Mouse (Mus musculus) heart, adult 2 months (tissue): Measurements from ENCODE around the gene Gtf2h3. TPM values are rescaled to one million over a fixed set of nuclear protein-coding genes. Genes with fewer than 3 reads are reported as not detected.
"Not testable (repeated sequence)": the region's sequence is repeated elsewhere in the genome, so short reads cannot be mapped to it uniquely, and the experiment has no call there.

Experiments
- DNase-seq, 2 experiments: peaks; one replicate each; pipeline ENCODE4 v3.0.0; 2021
- H3K27ac ChIP-seq: fragments of 200-600 bp; 2 replicates; pipeline ENCODE4 v1.8.1; 2022
- H3K27me3 ChIP-seq: fragments of 200-500 bp; 2 replicates; pipeline ENCODE4 v1.6.1; 2012; ENCODE audit warnings: mild to moderate bottlenecking, low read length, inconsistent platforms, mixed read lengths; ENCODE audit not compliant: control insufficient read depth, insufficient read depth
- H3K36me3 ChIP-seq: fragments of 200-500 bp; 2 replicates; pipeline ENCODE4 v1.6.1; 2012; ENCODE audit warnings: low read length, inconsistent platforms; ENCODE audit not compliant: control insufficient read depth, insufficient read depth
- H3K4me1 ChIP-seq: fragments of 200-500 bp; 2 replicates; pipeline ENCODE4 v1.6.1; 2011; ENCODE audit warnings: low read length; ENCODE audit not compliant: control insufficient read depth, insufficient read depth
- H3K4me3 ChIP-seq: fragments of 200-600 bp; 2 replicates; pipeline ENCODE4 v1.8.1; 2022
- H3K79me2 ChIP-seq: fragments of 200-500 bp; replicated peaks from 2 replicates; pipeline ENCODE4 v1.6.1; 2012; ENCODE audit warnings: mild to moderate bottlenecking, inconsistent platforms, low read length, moderate library complexity, mixed read lengths; ENCODE audit not compliant: control insufficient read depth, insufficient read depth
- H3K9ac ChIP-seq: fragments of 200-500 bp; 2 replicates; pipeline ENCODE4 v1.6.1; 2012; ENCODE audit warnings: low read depth, mild to moderate bottlenecking, control low read depth, inconsistent platforms, low read length, mixed read lengths
- CTCF ChIP-seq: fragments of 200-600 bp; IDR thresholded peaks from 2 replicates; pipeline ENCODE4 v1.8.1; 2022; ENCODE audit warnings: antibody characterized with exemption, mild to moderate bottlenecking, moderate library complexity
- EP300 ChIP-seq: fragments of 200-500 bp; IDR thresholded peaks from 2 replicates; pipeline ENCODE4 v1.6.1; 2011; ENCODE audit warnings: low read depth, low read length, control low read depth; ENCODE audit not compliant: insufficient read depth
- POLR2A ChIP-seq: fragments of 200-500 bp; IDR thresholded peaks from 2 replicates; pipeline ENCODE4 v1.6.1; 2011; ENCODE audit warnings: mild to moderate bottlenecking, low read depth, low read length, control low read depth; ENCODE audit not compliant: insufficient read depth
- WGBS: fragments of 180-500 bp; shearing (Covaris S2); methylation state at CpG from one replicate; pipeline ENCODE4 v1.1.7; 2018; 5-methylcytosine and 5-hydroxymethylcytosine counted together
- intact Hi-C: fragments of 180-260 bp; cut with DNase I; formaldehyde crosslinking; loops from one replicate; pipeline ENCODE4 v1.15.1; 2025
- polyA plus RNA-seq: library from polyadenylated mRNA; depleted of rRNA; stranded (reverse); fragments of >200 nt; gene quantifications from 2 replicates; pipeline ENCODE4 v1.2.3, GENCODE M21; 2012
- total RNA-seq, 2 experiments: library from RNA; stranded (reverse); gene quantifications; 2 replicates each; pipeline ENCODE4 v1.2.3; 2021

The Gtf2h3 gene
- total and polyA plus RNA-seq, 3 experiments, result 19.4 to 29.0 (median 20.4) TPM

GRCm38 (mm10) chr5:124540383-124540786 is 38.6 kb upstream of the Gtf2h3 start, which contains the start of gene Tmed2:
Tmed2 (plus strand) TSS chr5:124540695.
- peak; percentile 67 for TF ChIP-seq CTCF
- 0 out of 2 replicates have a peak, but pooled peaks have one; percentile 45 for TF ChIP-seq POLR2A
- TF ChIP-seq EP300, result peak; percentile 94
- intact Hi-C loops, result loop anchor here (1.0 to 10.0 kb wide), 2 partner anchors 12 to 426 kb away; partner anchors contain the start of genes Arl6ip4, Ddx55 and Ogfod2
- DNase-seq, result peak; percentile 98
- Histone ChIP-seq H3K27me3 (no peaks in the 10 kb centered on the region), H3K9ac (peak within 1 kb of the TSS; percentile 80), H3K79me2 (peaks cover 2% of the 10 kb centered on the region; the same call in 1 of the 2 replicates), H3K36me3 (peaks cover 13% of the 10 kb centered on the region), H3K27ac (peak within 1 kb of the TSS; percentile 88), H3K4me1 (peaks cover 6% of the 10 kb centered on the region), H3K4me3 (peak within 1 kb of the TSS; percentile 81)
- WGBS, result under 1% methylated on average over 35 of the region's 35 CpGs

- intact Hi-C loops, result loop anchor here (1.0 to 10.0 kb wide), 2 partner anchors 11 to 426 kb away; partner anchors contain the start of genes Arl6ip4, Ddx55 and Ogfod2
- peak; percentile 82 to 83 for DNase-seq
- H3K27ac ChIP-seq, result peak overlapping the region; percentile 88
Observed at GRCm38 (mm10) chr5:124540905-124541601, 37.9 kb upstream of the Gtf2h3 start.

GRCm38 (mm10) chr5:124541602-124541973 is 37.4 kb upstream of the Gtf2h3 start:
- Histone ChIP-seq H3K27me3 (no peaks in the 10 kb centered on the region), H3K4me3 (peak overlapping the region; percentile 81), H3K79me2 (peaks cover 4% of the 10 kb centered on the region; the same call in 1 of the 2 replicates), H3K27ac (peak overlapping the region; percentile 88), H3K9ac (peak overlapping the region; percentile 80), H3K36me3 (peaks cover 16% of the 10 kb centered on the region), H3K4me1 (peaks cover 6% of the 10 kb centered on the region)
- no peak for TF ChIP-seq EP300
- no peak for TF ChIP-seq POLR2A
- TF ChIP-seq CTCF, result no peak
- 5% methylated on average over 8 of the region's 8 CpGs for WGBS
- intact Hi-C loops, result loop anchor here (10.0 kb wide), 1 partner anchor 427 kb away; the partner anchor contains the start of genes Arl6ip4 and Ogfod2
- no peak for DNase-seq

More at GRCm38 (mm10) chr5:124540905-124541601, 37.9 kb upstream of the Gtf2h3 start:
- Histone ChIP-seq H3K79me2 (peaks cover 2% of the 10 kb centered on the region; the same call in 1 of the 2 replicates), H3K4me3 (peak overlapping the region; percentile 81), H3K36me3 (peaks cover 16% of the 10 kb centered on the region), H3K4me1 (peaks cover 6% of the 10 kb centered on the region), H3K27me3 (no peaks in the 10 kb centered on the region), H3K9ac (peak overlapping the region; percentile 80)
- TF ChIP-seq EP300 (no peak), POLR2A (0 out of 2 replicates have a peak, but pooled peaks have one; percentile 22)
- WGBS, result 1% methylated on average over 81 of the region's 89 CpGs

GRCm38 (mm10) chr5:124550737-124551136 is 28.2 kb upstream of the Gtf2h3 start:
- DNase-seq, H3K4me1 ChIP-seq, H3K27me3 ChIP-seq, intact Hi-C loops, H3K27ac ChIP-seq, H3K9ac ChIP-seq, H3K79me2 ChIP-seq, H3K36me3 ChIP-seq, H3K4me3 ChIP-seq: not testable (repeated sequence)
- WGBS, result 80% methylated on average over 4 of the region's 4 CpGs

GRCm38 (mm10) chr5:124551349-124552093 is 27.4 kb upstream of the Gtf2h3 start:
- TF ChIP-seq CTCF, result peak; percentile 39
- 36% methylated on average over 5 of the region's 5 CpGs for WGBS
- intact Hi-C loops, result loop anchor here (1.0 kb wide), 1 partner anchor 11 kb away; the partner anchor contains the start of gene Tmed2
- not testable (repeated sequence) for H3K36me3 ChIP-seq, H3K4me1 ChIP-seq, DNase-seq, H3K79me2 ChIP-seq, H3K9ac ChIP-seq, H3K27me3 ChIP-seq
- peak overlapping the region; percentile 84 for H3K27ac ChIP-seq
- H3K4me3 ChIP-seq, result peak overlapping the region; percentile 58
